Mouse (Mus musculus) embryonic facial prominence, embryonic 13.5 days (tissue): ENCODE results near the gene Polr2a. TPM values are rescaled to one million over a fixed set of nuclear protein-coding genes. Genes with fewer than 3 reads are reported as not detected.

Source experiments
- ATAC-seq: fragments of 200-750 bp; cut with Nextera tagmentation; 2 replicates; pipeline ENCODE4 v1.8.0; 2017; ENCODE audit warnings: low read depth; ENCODE audit not compliant: insufficient number of reproducible peaks, insufficient read depth, low FRiP score, low TSS enrichment
- H3K27ac ChIP-seq: fragments of 300-500 bp; sonication (generic); 2 replicates; pipeline ENCODE4 v1.5.1; 2015; ENCODE audit warnings: moderate library complexity, mild to moderate bottlenecking, inconsistent platforms
- H3K27me3 ChIP-seq: fragments of 300-500 bp; sonication (generic); 2 replicates; pipeline ENCODE4 v1.6.1; 2015; ENCODE audit warnings: mild to moderate bottlenecking, inconsistent platforms
- H3K36me3 ChIP-seq: fragments of 300-500 bp; sonication (generic); 2 replicates; pipeline ENCODE4 v1.6.1; 2015; ENCODE audit warnings: mild to moderate bottlenecking, inconsistent platforms
- H3K4me1 ChIP-seq: fragments of 300-500 bp; sonication (generic); 2 replicates; pipeline ENCODE4 v1.6.1; 2015; ENCODE audit warnings: inconsistent platforms
- H3K4me2 ChIP-seq: fragments of 300-500 bp; sonication (generic); 2 replicates; pipeline ENCODE4 v1.6.1; 2015; ENCODE audit warnings: moderate library complexity, mild to moderate bottlenecking, inconsistent platforms
- H3K4me3 ChIP-seq: fragments of 300-500 bp; sonication (generic); 2 replicates; pipeline ENCODE4 v1.5.1; 2015; ENCODE audit warnings: mild to moderate bottlenecking, inconsistent platforms
- H3K9ac ChIP-seq: fragments of 300-500 bp; sonication (generic); 2 replicates; pipeline ENCODE4 v1.6.1; 2015; ENCODE audit warnings: mild to moderate bottlenecking, inconsistent platforms
- H3K9me3 ChIP-seq: fragments of 300-500 bp; sonication (generic); 2 replicates; pipeline ENCODE4 v1.6.1; 2016; ENCODE audit warnings: inconsistent platforms
- WGBS: fragments of 180-500 bp; shearing (Covaris S2); methylation state at CpG from one replicate; pipeline ENCODE4 v1.1.7; 2015; ENCODE audit warnings: mixed read lengths; 5-methylcytosine and 5-hydroxymethylcytosine counted together
- polyA plus RNA-seq: library from polyadenylated mRNA; unstranded; fragments of >200 nt; fragmentation: Nextera tagmentation; extraction: Ambion mirVana; gene quantifications from 2 replicates; pipeline ENCODE4 v1.2.1, GENCODE M21; 2015

The Polr2a gene
- 27.3 and 31.3 TPM in 2 replicates for polyA plus RNA-seq

- Histone ChIP-seq H3K9me3 (no peaks in the 10 kb centered on the region), H3K4me2 (peak within 1 kb of the TSS; percentile 85), H3K27ac (peak within 1 kb of the TSS; percentile 99), H3K27me3 (no peaks in the 10 kb centered on the region), H3K36me3 (no peaks in the 10 kb centered on the region), H3K4me1 (peaks cover 43% of the 10 kb centered on the region), H3K4me3 (peak within 1 kb of the TSS; percentile 62), H3K9ac (peak within 1 kb of the TSS; percentile 79)
- WGBS = under 1% methylated on average over 36 of the region's 36 CpGs
- peak; percentile 93 for ATAC-seq
Observed at GRCm38 (mm10) chr11:69758478-69758970, at the start of gene Polr2a. Polr2a (minus strand) TSS chr11:69758637.

GRCm38 (mm10) chr11:69807641-69808040 lies 49.2 kb upstream of the Polr2a start:
- 68% methylated on average over 2 of the region's 2 CpGs for WGBS
- Histone ChIP-seq H3K4me3 (no peak overlapping the region), H3K36me3 (no peaks in the 10 kb centered on the region), H3K27ac (no peak overlapping the region), H3K9me3 (peaks cover 3% of the 10 kb centered on the region; the same call in 1 of the 2 replicates), H3K27me3 (peaks cover 28% of the 10 kb centered on the region), H3K4me2 (no peak overlapping the region), H3K9ac (no peak overlapping the region), H3K4me1 (peaks cover 29% of the 10 kb centered on the region)
- ATAC-seq = no peak

- WGBS = 81% methylated on average over 4 of the region's 4 CpGs
- Histone ChIP-seq H3K36me3 (no peaks in the 10 kb centered on the region), H3K9me3 (peaks cover 3% of the 10 kb centered on the region; the same call in 1 of the 2 replicates), H3K27ac (no peak overlapping the region), H3K4me3 (no peak overlapping the region), H3K4me1 (peaks cover 42% of the 10 kb centered on the region), H3K9ac (no peak overlapping the region), H3K4me2 (no peak overlapping the region), H3K27me3 (peaks cover 39% of the 10 kb centered on the region)
- ATAC-seq = no peak
Observed at GRCm38 (mm10) chr11:69806378-69806777, 47.9 kb upstream of the Polr2a start.

- Histone ChIP-seq H3K4me3 (peak within 1 kb of the TSS; percentile 56), H3K4me1 (peaks cover 53% of the 10 kb centered on the region), H3K27ac (no peak within 1 kb of the TSS), H3K27me3 (peaks cover 40% of the 10 kb centered on the region), H3K4me2 (peak within 1 kb of the TSS; percentile 98), H3K36me3 (no peaks in the 10 kb centered on the region), H3K9ac (peak within 1 kb of the TSS; percentile 49), H3K9me3 (peaks cover 3% of the 10 kb centered on the region; the same call in 1 of the 2 replicates)
- WGBS = 4% methylated on average over 29 of the region's 29 CpGs
- no peak for ATAC-seq
Observed at GRCm38 (mm10) chr11:69804972-69805909, 46.8 kb upstream of the Polr2a start, which contains the start of gene Tmem102. Tmem102 (minus strand) TSS chr11:69805624.

GRCm38 (mm10) chr11:69804652-69804940 lies 46.2 kb upstream of the Polr2a start:
- Histone ChIP-seq H3K4me2 (peak overlapping the region; percentile 98), H3K36me3 (no peaks in the 10 kb centered on the region), H3K27me3 (peaks cover 40% of the 10 kb centered on the region), H3K9ac (peak overlapping the region; percentile 49; the same call in 1 of the 2 replicates), H3K9me3 (peaks cover 3% of the 10 kb centered on the region; the same call in 1 of the 2 replicates), H3K4me1 (peaks cover 59% of the 10 kb centered on the region), H3K4me3 (peak overlapping the region; percentile 56), H3K27ac (no peak overlapping the region)
- ATAC-seq = no peak
- 6% methylated on average over 12 of the region's 12 CpGs for WGBS

- Histone ChIP-seq H3K36me3 (no peaks in the 10 kb centered on the region), H3K27me3 (peaks cover 44% of the 10 kb centered on the region), H3K9ac (peak overlapping the region; percentile 74), H3K4me2 (peak overlapping the region; percentile 98), H3K9me3 (peaks cover 3% of the 10 kb centered on the region; the same call in 1 of the 2 replicates), H3K4me3 (peak overlapping the region; percentile 56), H3K4me1 (peaks cover 65% of the 10 kb centered on the region), H3K27ac (0 out of 2 replicates have a peak overlapping the region, but pooled peaks have one; percentile 39)
- ATAC-seq = no peak
- under 1% methylated on average over 60 of the region's 60 CpGs for WGBS
Observed at GRCm38 (mm10) chr11:69803786-69804651, 45.6 kb upstream of the Polr2a start.

- Histone ChIP-seq H3K36me3 (no peaks in the 10 kb centered on the region; the same call in 1 of the 2 replicates), H3K4me1 (peaks cover 66% of the 10 kb centered on the region), H3K27me3 (peaks cover 46% of the 10 kb centered on the region), H3K4me2 (peak overlapping the region; percentile 98), H3K4me3 (peak overlapping the region; percentile 56), H3K27ac (0 out of 2 replicates have a peak overlapping the region, but pooled peaks have one; percentile 39), H3K9ac (peak overlapping the region; percentile 74), H3K9me3 (peaks cover 3% of the 10 kb centered on the region; the same call in 1 of the 2 replicates)
- 2% methylated on average over 12 of the region's 12 CpGs for WGBS
- ATAC-seq = no peak
Observed at GRCm38 (mm10) chr11:69803328-69803727, 44.9 kb upstream of the Polr2a start.

GRCm38 (mm10) chr11:69802648-69803105 lies 44.2 kb upstream of the Polr2a start:
- Histone ChIP-seq H3K27ac (peak overlapping the region; percentile 68), H3K9ac (peak overlapping the region; percentile 74), H3K4me3 (peak overlapping the region; percentile 56), H3K36me3 (no peaks in the 10 kb centered on the region; the same call in 1 of the 2 replicates), H3K4me1 (peaks cover 66% of the 10 kb centered on the region), H3K9me3 (peaks cover 3% of the 10 kb centered on the region; the same call in 1 of the 2 replicates), H3K4me2 (peak overlapping the region; percentile 98), H3K27me3 (peaks cover 53% of the 10 kb centered on the region)
- under 1% methylated on average over 33 of the region's 33 CpGs for WGBS
- ATAC-seq = peak; percentile 23

- ATAC-seq = no peak
- Histone ChIP-seq H3K9ac (peak within 1 kb of the TSS; percentile 79), H3K4me2 (peak within 1 kb of the TSS; percentile 98), H3K36me3 (no peaks in the 10 kb centered on the region; the same call in 1 of the 2 replicates), H3K4me1 (peaks cover 66% of the 10 kb centered on the region), H3K27me3 (peaks cover 63% of the 10 kb centered on the region), H3K9me3 (peaks cover 2% of the 10 kb centered on the region; the same call in 1 of the 2 replicates), H3K27ac (peak within 1 kb of the TSS; percentile 75), H3K4me3 (peak within 1 kb of the TSS; percentile 56)
- 2% methylated on average over 33 of the region's 33 CpGs for WGBS
Observed at GRCm38 (mm10) chr11:69801379-69801977, 43.0 kb upstream of the Polr2a start, which contains the start of gene Fgf11. Fgf11 (minus strand) TSS chr11:69801857.

- Histone ChIP-seq H3K4me2 (peak overlapping the region; percentile 98), H3K27me3 (peaks cover 63% of the 10 kb centered on the region), H3K27ac (peak overlapping the region; percentile 75), H3K36me3 (no peaks in the 10 kb centered on the region; the same call in 1 of the 2 replicates), H3K9me3 (no peaks in the 10 kb centered on the region), H3K4me3 (peak overlapping the region; percentile 56), H3K9ac (peak overlapping the region; percentile 79), H3K4me1 (peaks cover 71% of the 10 kb centered on the region)
- under 1% methylated on average over 36 of the region's 36 CpGs for whole genome bisulfite sequencing
- peak; percentile 57 for ATAC-seq
Observed at GRCm38 (mm10) chr11:69800392-69801197, 42.2 kb upstream of the Polr2a start.
